Mouse (Mus musculus) midbrain, embryonic 13.5 days (tissue): ENCODE data around the gene Nwd1. TPM values are rescaled to one million over a fixed set of nuclear protein-coding genes. Genes with fewer than 3 reads are reported as not detected.

Experiments
- ATAC-seq: fragments of 200-750 bp; cut with Nextera tagmentation; 2 replicates; pipeline ENCODE4 v1.8.0; 2017; ENCODE audit warnings: mild to moderate bottlenecking, moderate TSS enrichment, moderate library complexity
- H3K27ac ChIP-seq: fragments of 300-500 bp; sonication (generic); 2 replicates; pipeline ENCODE4 v1.5.1; 2015; ENCODE audit warnings: inconsistent platforms, mild to moderate bottlenecking, moderate library complexity
- H3K27me3 ChIP-seq: fragments of 300-500 bp; sonication (generic); 2 replicates; pipeline ENCODE4 v1.6.1; 2015; ENCODE audit warnings: mild to moderate bottlenecking, inconsistent platforms
- H3K36me3 ChIP-seq: fragments of 300-500 bp; sonication (generic); 2 replicates; pipeline ENCODE4 v1.6.1; 2015; ENCODE audit warnings: mild to moderate bottlenecking, inconsistent platforms
- H3K4me1 ChIP-seq: fragments of 300-500 bp; sonication (generic); replicated peaks from 2 replicates; pipeline ENCODE4 v1.6.1; 2015; ENCODE audit warnings: inconsistent platforms
- H3K4me2 ChIP-seq: fragments of 300-500 bp; sonication (generic); replicated peaks from 2 replicates; pipeline ENCODE4 v1.6.1; 2015; ENCODE audit warnings: moderate library complexity, mild to moderate bottlenecking, inconsistent platforms
- H3K4me3 ChIP-seq: fragments of 300-500 bp; sonication (generic); replicated peaks from 2 replicates; pipeline ENCODE4 v1.5.1; 2015; ENCODE audit warnings: mild to moderate bottlenecking, inconsistent platforms
- H3K9ac ChIP-seq: fragments of 300-500 bp; sonication (generic); replicated peaks from 2 replicates; pipeline ENCODE4 v1.6.1; 2015; ENCODE audit warnings: mild to moderate bottlenecking, inconsistent platforms
- H3K9me3 ChIP-seq: fragments of 300-500 bp; sonication (generic); 2 replicates; pipeline ENCODE4 v1.6.1; 2016; ENCODE audit warnings: mild to moderate bottlenecking, inconsistent platforms
- WGBS: fragments of 180-500 bp; shearing (Covaris S2); methylation state at CpG from one replicate; pipeline ENCODE4 v1.1.7; 2015; 5-methylcytosine and 5-hydroxymethylcytosine counted together
- polyA plus RNA-seq: library from polyadenylated mRNA; unstranded; fragments of >200 nt; fragmentation: Nextera tagmentation; extraction: Ambion mirVana; gene quantifications from 2 replicates; pipeline ENCODE4 v1.2.1, GENCODE M21; 2015

The Nwd1 gene
- polyA plus RNA-seq: 0.45 and 0.70 TPM in 2 replicates

GRCm38 (mm10) chr8:72646060-72646767, at the start of gene Nwd1:
Nwd1 (plus strand) TSS chr8:72646711.
- Histone ChIP-seq H3K9me3 (no peaks in the 10 kb centered on the region), H3K4me2 (no peak within 1 kb of the TSS), H3K27me3 (no peaks in the 10 kb centered on the region), H3K4me3 (no peak within 1 kb of the TSS), H3K36me3 (no peaks in the 10 kb centered on the region), H3K4me1 (peaks cover 9% of the 10 kb centered on the region), H3K27ac (peak within 1 kb of the TSS; percentile 63), H3K9ac (no peak within 1 kb of the TSS)
- 59% methylated on average over 11 of the region's 11 CpGs for WGBS
- ATAC-seq: peak; percentile 85

- 0 out of 2 replicates have a peak, but pooled peaks have one; percentile 41 for ATAC-seq
- no peaks in the 10 kb centered on the region for H3K9me3 ChIP-seq
- no peak overlapping the region for H3K27ac ChIP-seq
- no peak overlapping the region for H3K4me3 ChIP-seq
- peaks cover 9% of the 10 kb centered on the region for H3K4me1 ChIP-seq
- no peak overlapping the region for H3K9ac ChIP-seq
- WGBS: 83% methylated on average over 1 of the region's 1 CpGs
- no peaks in the 10 kb centered on the region for H3K36me3 ChIP-seq
- H3K27me3 ChIP-seq: no peaks in the 10 kb centered on the region
- no peak overlapping the region for H3K4me2 ChIP-seq
These were observed 3.6 kb upstream of the Nwd1 start for GRCm38 (mm10) chr8:72642885-72643284.

- Histone ChIP-seq H3K27ac (no peak overlapping the region), H3K36me3 (no peaks in the 10 kb centered on the region), H3K9me3 (no peaks in the 10 kb centered on the region), H3K27me3 (no peaks in the 10 kb centered on the region), H3K4me3 (no peak overlapping the region), H3K9ac (no peak overlapping the region), H3K4me2 (no peak overlapping the region), H3K4me1 (peaks cover 9% of the 10 kb centered on the region)
- 71% methylated on average over 4 of the region's 4 CpGs for WGBS
- no peak for ATAC-seq
These were observed 1.9 kb upstream of the Nwd1 start for GRCm38 (mm10) chr8:72644601-72645000.

GRCm38 (mm10) chr8:72646768-72647143, 245 bp downstream of the Nwd1 start:
- no peak overlapping the region for H3K4me2 ChIP-seq
- WGBS: 77% methylated on average over 5 of the region's 5 CpGs
- peak overlapping the region; percentile 63 for H3K27ac ChIP-seq
- no peaks in the 10 kb centered on the region for H3K36me3 ChIP-seq
- H3K4me3 ChIP-seq: no peak overlapping the region
- peaks cover 9% of the 10 kb centered on the region for H3K4me1 ChIP-seq
- no peak overlapping the region for H3K9ac ChIP-seq
- H3K9me3 ChIP-seq: no peaks in the 10 kb centered on the region
- no peak; the same call in 1 of the 2 replicates for ATAC-seq
- no peaks in the 10 kb centered on the region for H3K27me3 ChIP-seq

GRCm38 (mm10) chr8:72650697-72651096, 4.2 kb downstream of the Nwd1 start:
- no peak for ATAC-seq
- no peaks in the 10 kb centered on the region for H3K9me3 ChIP-seq
- H3K4me3 ChIP-seq: no peak overlapping the region
- no peak overlapping the region for H3K4me2 ChIP-seq
- no peaks in the 10 kb centered on the region for H3K27me3 ChIP-seq
- H3K27ac ChIP-seq: no peak overlapping the region
- peaks cover 21% of the 10 kb centered on the region for H3K4me1 ChIP-seq
- H3K36me3 ChIP-seq: no peaks in the 10 kb centered on the region
- no peak overlapping the region for H3K9ac ChIP-seq
- 97% methylated on average over 2 of the region's 2 CpGs for WGBS

GRCm38 (mm10) chr8:72654565-72655521, 8.3 kb downstream of the Nwd1 start:
- Histone ChIP-seq H3K4me1 (peaks cover 13% of the 10 kb centered on the region), H3K27me3 (no peaks in the 10 kb centered on the region), H3K27ac (peak overlapping the region; percentile 85), H3K9ac (peak overlapping the region; percentile 14; the same call in 1 of the 2 replicates), H3K9me3 (no peaks in the 10 kb centered on the region), H3K4me2 (peak overlapping the region; percentile 18; the same call in 1 of the 2 replicates), H3K4me3 (no peak overlapping the region), H3K36me3 (no peaks in the 10 kb centered on the region)
- peak; percentile 96 for ATAC-seq
- WGBS: 20% methylated on average over 13 of the region's 13 CpGs

- WGBS: 52% methylated on average over 3 of the region's 3 CpGs
- H3K9ac ChIP-seq: no peak overlapping the region
- H3K27me3 ChIP-seq: no peaks in the 10 kb centered on the region
- H3K27ac ChIP-seq: peak overlapping the region; percentile 85
- peaks cover 13% of the 10 kb centered on the region for H3K4me1 ChIP-seq
- no peak overlapping the region for H3K4me2 ChIP-seq
- peak; percentile 61 for ATAC-seq
- H3K4me3 ChIP-seq: no peak overlapping the region
- H3K36me3 ChIP-seq: no peaks in the 10 kb centered on the region
- H3K9me3 ChIP-seq: no peaks in the 10 kb centered on the region
These were observed 9.0 kb downstream of the Nwd1 start for GRCm38 (mm10) chr8:72655522-72655912.

GRCm38 (mm10) chr8:72659967-72660366, 13.5 kb downstream of the Nwd1 start:
- WGBS: 93% methylated on average over 2 of the region's 2 CpGs
- Histone ChIP-seq H3K36me3 (no peaks in the 10 kb centered on the region), H3K27ac (no peak overlapping the region), H3K9me3 (no peaks in the 10 kb centered on the region), H3K4me3 (no peak overlapping the region), H3K4me1 (peaks cover 8% of the 10 kb centered on the region), H3K9ac (no peak overlapping the region), H3K27me3 (no peaks in the 10 kb centered on the region), H3K4me2 (no peak overlapping the region)
- no peak for ATAC-seq

GRCm38 (mm10) chr8:72664107-72664652, 17.7 kb downstream of the Nwd1 start:
- H3K4me2 ChIP-seq: no peak overlapping the region
- H3K4me3 ChIP-seq: no peak overlapping the region
- H3K27me3 ChIP-seq: no peaks in the 10 kb centered on the region
- 86% methylated on average over 3 of the region's 3 CpGs for WGBS
- H3K9ac ChIP-seq: no peak overlapping the region
- H3K9me3 ChIP-seq: no peaks in the 10 kb centered on the region
- no peaks in the 10 kb centered on the region for H3K36me3 ChIP-seq
- no peaks in the 10 kb centered on the region for H3K4me1 ChIP-seq
- no peak for ATAC-seq
- H3K27ac ChIP-seq: no peak overlapping the region

GRCm38 (mm10) chr8:72664757-72665156, 18.2 kb downstream of the Nwd1 start:
- no peaks in the 10 kb centered on the region for H3K27me3 ChIP-seq
- 93% methylated on average over 5 of the region's 5 CpGs for WGBS
- no peaks in the 10 kb centered on the region for H3K9me3 ChIP-seq
- no peak for ATAC-seq
- H3K27ac ChIP-seq: no peak overlapping the region
- H3K4me3 ChIP-seq: no peak overlapping the region
- no peaks in the 10 kb centered on the region for H3K36me3 ChIP-seq
- H3K4me1 ChIP-seq: no peaks in the 10 kb centered on the region
- no peak overlapping the region for H3K9ac ChIP-seq
- no peak overlapping the region for H3K4me2 ChIP-seq

- no peaks in the 10 kb centered on the region for H3K27me3 ChIP-seq
- no peak overlapping the region for H3K9ac ChIP-seq
- no peak overlapping the region for H3K4me2 ChIP-seq
- WGBS: 65% methylated on average over 5 of the region's 5 CpGs
- no peak for ATAC-seq
- no peak overlapping the region for H3K27ac ChIP-seq
- no peaks in the 10 kb centered on the region for H3K9me3 ChIP-seq
- no peaks in the 10 kb centered on the region for H3K4me1 ChIP-seq
- no peak overlapping the region for H3K4me3 ChIP-seq
- H3K36me3 ChIP-seq: no peaks in the 10 kb centered on the region
These were observed 18.9 kb downstream of the Nwd1 start for GRCm38 (mm10) chr8:72665405-72665804.

GRCm38 (mm10) chr8:72668925-72669324, 22.4 kb downstream of the Nwd1 start:
- Histone ChIP-seq H3K9me3 (no peaks in the 10 kb centered on the region), H3K9ac (no peak overlapping the region)
- ATAC-seq: no peak

More at GRCm38 (mm10) chr8:72668925-72669324, 22.4 kb downstream of the Nwd1 start:
- no peak overlapping the region for H3K4me3 ChIP-seq
- H3K36me3 ChIP-seq: no peaks in the 10 kb centered on the region
- H3K4me2 ChIP-seq: no peak overlapping the region
- H3K27me3 ChIP-seq: no peaks in the 10 kb centered on the region
- H3K27ac ChIP-seq: no peak overlapping the region
- H3K4me1 ChIP-seq: no peaks in the 10 kb centered on the region
